Mouse (Mus musculus): ENCODE results near the gene Fcgr1.
"Not testable (repeated sequence)": the region's sequence is repeated elsewhere in the genome, so short reads cannot be mapped to it uniquely, and the experiment has no call there.

DNA sequence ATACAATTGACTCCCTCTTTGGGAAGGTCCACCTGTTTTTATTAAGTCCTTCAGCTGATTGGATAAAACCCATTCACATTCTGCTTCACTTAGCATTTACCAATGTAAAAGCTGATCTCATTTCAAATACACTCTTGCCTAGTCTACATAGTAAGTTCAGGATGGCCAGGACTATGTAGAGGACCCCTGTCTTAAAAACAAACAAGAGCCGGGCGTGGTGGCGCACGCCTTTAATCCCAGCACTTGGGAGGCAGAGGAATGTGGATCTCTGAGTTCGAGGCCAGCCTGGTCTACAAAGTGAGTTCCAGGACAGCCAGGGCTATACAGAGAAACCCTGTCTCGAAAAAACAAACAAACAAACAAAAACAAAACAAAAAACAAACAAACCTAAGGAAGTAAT is 30.0 kb upstream of the Fcgr1 start:
- not testable (repeated sequence) for TF ChIP-seq CTCF (IDR thresholded peaks at IDR 0.05; ENCODE audit: control insufficient read depth, insufficient read depth, insufficient read length); MYOG (IDR thresholded peaks at IDR 0.05; ENCODE audit: control insufficient read depth, extremely low read depth, insufficient read length); USF1 (IDR thresholded peaks at IDR 0.05; ENCODE audit: low read depth); MYOD1 (IDR thresholded peaks at IDR 0.05; ENCODE audit: control insufficient read depth, insufficient read length, low read depth); MAX (IDR thresholded peaks at IDR 0.05); FOSL1 (IDR thresholded peaks at IDR 0.05; ENCODE audit: insufficient read depth, low read length, poor library complexity, severe bottlenecking)

All from C2C12 (cell line).